Mouse (Mus musculus): ENCODE measurements at regions not wholly inside any gene's neighbourhood (a gene's known extent, or its start where the extent isn't known, plus 50 kb on each side); places are given as distances from the start of the nearest gene placed in this dataset.

DNA sequence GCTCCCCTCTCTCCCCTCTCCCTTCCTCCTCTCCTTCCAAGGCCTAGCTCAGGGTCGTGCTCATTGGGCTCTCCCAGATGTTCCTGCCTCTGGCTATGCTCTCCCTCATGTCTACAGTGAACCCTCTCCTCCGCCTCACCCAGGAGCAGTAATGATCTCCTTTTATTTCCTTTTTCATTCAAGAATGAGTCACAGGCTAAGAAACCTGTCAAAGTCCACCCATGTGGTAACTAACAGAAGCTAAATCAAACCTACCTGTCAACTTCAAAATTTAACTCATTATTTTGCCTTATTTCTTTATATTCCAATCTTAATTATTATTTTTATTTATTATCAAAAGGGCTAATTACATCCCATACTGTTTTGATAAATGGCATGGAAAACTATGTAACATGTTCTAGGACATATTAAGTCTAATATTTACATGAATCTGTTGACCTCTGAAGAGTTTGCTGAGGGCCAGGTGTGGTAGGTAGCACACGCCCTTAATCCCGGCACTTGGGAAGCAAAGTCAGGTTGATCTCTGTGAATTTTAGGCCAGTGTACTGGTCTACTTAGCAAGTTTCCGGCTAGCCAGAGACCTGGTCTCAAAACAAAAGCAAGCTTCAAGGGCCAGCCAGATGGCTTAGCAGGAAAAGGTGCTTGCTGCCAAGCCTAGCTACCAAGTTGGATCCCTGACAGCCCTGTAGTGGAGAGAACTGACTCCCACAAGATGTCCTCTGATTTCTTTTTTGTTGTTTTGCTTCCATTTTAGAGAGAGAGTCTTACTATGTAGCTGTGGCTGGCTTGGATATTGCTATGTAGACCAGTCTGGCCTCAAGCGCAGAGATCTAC lies 51.9 kb upstream of the Slc16a1 start:
- DNase-seq: peak; percentile 61
- intact Hi-C loops (cut with DNase I): no loop called here

DNA sequence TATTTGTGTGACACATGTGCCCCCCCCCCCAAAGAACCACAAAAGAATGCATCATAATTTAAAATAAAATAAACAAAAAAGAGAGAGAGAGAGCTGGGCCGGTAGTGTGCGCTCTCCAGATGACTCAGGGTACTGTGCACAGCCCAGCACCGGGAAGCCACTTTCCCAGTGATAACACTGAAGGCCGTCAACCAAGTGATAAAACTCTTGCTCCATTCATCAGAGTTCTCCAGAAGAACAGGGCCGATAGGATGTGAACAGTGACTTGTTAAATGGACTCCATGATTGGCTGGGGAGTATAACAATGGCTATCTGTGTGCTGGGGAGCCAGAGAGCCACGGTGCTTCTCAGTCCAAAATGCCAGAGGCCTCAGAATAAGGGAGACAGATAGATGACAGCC lies 53.2 kb upstream of the Slc16a1 start:
- intact Hi-C loops (cut with DNase I): no loop called here
- DNase-seq: no peak

DNA sequence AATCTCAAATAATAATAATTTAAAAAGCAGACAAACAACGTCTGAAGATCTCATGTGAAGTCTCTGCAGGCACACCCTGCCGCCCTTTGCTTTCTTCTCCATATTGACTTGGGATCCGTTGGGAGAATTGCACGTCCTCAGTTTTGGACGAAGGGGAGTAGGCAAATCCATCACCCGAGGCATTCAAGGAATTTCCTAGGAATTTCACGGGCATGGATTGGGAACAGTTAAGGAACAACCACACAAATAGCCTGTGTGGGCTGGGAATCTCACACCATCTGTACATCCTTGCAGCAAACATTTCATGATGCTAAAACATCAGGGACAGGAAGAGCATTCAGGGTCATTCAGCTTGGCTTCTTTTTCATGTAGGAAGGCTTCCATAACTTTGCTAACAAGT lies 55.2 kb upstream of the Slc16a1 start:
- intact Hi-C loops (cut with DNase I): no loop called here
- no peak for DNase-seq

DNA sequence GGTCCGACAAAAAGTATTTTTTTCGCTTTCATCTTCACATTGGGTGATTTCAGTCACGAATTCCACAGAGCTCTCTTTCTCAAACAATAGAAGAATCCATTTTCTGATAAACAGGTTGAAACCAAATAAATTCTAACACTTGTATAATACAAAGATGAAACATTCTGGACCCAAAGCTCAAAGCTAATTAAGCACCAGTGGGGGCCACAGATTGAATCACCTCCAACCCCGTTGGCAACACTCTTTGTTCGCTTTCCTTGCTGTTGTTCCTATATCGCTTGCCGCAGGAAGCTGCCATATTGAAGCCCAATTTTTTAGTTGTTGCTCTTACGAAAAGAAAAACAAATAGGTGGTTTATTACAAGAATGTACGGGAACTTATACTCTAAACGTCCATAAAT lies 55.9 kb upstream of the Slc16a1 start:
- no peak for DNase-seq
- intact Hi-C loops (cut with DNase I): no loop called here

DNA sequence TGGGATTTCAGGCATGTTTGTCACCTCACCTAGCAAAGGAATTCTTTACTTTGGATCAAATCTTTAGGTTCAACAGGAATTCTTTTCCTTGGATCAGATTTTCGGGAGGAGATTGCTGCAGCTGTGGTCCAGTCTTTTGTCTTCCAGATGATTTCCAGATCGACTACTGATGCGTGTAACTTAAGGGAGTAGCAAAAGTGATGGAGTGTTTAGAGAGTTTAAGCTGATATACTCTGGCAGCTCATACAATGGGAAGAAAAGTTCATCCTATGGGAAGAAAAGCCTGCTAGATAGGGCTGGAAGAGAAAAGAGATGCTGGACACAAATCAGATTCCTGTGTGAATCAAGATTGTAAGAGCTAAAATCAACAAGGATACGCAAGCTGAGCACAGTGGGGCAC lies 59.3 kb upstream of the Slc16a1 start:
- intact Hi-C loops (cut with DNase I): no loop called here
- DNase-seq: no peak

DNA sequence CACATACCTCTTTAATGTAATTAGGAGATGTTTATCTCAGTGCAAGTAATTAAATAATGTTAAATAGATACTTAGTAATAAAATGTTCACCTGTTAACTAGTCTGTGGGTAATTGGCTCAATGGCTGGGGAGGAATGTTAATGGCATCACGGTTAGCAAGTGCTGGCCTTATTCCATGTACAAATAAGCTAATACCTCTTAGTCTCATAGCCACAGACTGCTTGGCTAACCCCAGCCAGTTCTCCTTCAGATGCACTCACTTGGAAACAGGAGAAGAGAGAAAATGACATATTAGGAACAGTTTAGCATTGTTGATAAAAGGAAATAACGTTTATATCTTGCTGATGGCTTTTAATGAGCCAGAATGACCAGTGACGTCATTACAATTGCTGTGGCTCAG lies 60.1 kb upstream of the Slc16a1 start:
- no peak for DNase-seq
- intact Hi-C loops (cut with DNase I): no loop called here

DNA sequence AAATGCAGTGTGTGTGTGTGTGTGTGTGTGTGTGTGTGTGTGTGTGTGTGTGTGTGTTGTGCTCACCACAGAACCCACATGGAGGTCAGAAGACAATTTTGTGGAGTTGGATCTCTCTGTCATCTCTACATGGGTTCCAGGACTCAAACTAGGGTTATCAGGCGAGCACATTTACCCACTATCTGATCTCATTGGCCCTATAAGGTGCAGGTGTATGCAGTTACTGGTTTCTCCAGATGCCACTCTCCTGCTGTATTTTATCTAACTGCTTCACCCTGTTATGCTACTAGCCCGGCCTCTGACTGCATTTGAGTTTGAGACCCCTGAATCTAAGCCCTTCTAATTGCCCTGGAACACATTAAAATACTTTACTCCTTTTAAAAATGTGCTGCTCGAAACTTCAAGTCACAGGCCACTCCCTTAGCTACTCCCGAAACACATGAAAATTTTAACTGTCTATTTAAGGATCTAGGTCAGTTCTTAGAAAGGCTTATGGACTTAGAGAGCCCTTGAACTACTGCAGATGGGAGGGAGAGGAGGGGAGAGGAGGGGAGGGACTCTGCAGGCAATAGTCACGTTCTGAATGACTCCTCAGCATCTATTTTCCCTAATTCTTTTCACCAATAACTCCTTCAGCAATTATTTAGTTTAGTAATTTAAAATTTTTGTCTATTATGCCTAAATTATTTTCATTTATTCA lies 61.1 kb upstream of the Slc16a1 start:
- no peak for DNase-seq
- intact Hi-C loops (cut with DNase I): no loop called here

DNA sequence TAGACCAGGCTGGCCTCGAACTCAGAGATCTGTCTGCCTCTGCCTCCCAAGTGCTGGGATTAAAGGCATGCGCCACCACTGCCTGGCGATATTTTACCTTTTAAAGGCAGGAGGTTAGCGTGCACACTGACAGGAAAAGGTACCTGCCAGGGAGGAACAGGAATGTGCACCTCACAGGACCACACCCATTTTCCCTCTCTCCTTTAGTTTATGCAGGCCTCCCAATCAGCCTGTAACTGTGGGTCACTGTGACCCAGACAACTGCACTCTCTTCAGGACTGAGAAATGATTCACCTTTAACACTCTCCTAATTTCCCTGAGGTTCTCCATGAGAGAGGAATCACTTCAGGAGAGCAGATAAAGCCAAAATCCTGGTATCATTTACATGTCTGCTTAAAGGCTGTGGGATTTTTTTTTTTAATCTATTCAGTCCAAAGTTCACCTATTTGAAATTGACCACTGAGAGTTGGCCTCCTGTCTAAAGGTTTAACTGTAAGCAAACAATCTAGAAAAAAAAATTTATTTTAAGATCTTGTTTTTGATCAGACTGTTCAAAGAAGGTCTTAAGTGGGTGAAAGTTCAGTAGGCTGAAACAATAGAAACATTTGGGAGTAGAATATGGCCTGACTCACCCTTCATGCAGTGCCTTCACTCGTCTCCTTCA lies 61.7 kb upstream of the Lrig2 start:
- intact Hi-C loops (cut with DNase I): no loop called here
- no peak for DNase-seq

DNA sequence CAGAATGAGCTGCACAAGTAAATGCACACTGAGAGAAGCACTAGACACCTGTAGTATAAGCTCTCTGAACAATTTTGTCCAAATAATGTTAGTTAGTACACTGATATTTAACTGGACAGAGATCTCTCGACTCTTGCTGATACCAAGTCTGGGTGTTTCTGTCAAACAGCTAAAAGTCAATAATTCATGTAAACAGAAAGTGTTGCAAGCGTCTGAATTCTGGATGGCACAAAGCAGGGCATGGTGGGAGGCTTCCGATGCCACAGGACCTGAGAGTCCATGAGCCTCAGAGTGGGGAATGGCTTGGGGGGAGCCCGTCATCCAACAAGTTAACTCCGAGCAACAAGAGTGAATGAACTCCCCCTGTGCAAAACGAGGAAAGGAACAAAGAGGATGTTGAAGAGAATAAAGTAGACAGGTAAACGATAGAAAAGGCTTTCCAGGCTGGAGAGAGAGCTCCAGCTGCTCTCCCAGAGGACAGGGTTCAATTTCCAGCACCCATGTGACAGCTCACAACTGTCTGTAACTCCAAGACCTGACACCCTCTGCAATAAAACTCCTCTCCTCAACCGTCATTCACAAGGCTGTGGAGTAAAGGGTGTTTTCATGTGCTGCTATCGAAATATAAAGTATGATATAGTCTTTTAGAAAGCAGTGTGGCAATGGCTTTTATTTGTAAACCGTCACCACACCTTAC lies 60.4 kb upstream of the Lrig2 start:
- intact Hi-C loops (cut with DNase I): no loop called here

DNA sequence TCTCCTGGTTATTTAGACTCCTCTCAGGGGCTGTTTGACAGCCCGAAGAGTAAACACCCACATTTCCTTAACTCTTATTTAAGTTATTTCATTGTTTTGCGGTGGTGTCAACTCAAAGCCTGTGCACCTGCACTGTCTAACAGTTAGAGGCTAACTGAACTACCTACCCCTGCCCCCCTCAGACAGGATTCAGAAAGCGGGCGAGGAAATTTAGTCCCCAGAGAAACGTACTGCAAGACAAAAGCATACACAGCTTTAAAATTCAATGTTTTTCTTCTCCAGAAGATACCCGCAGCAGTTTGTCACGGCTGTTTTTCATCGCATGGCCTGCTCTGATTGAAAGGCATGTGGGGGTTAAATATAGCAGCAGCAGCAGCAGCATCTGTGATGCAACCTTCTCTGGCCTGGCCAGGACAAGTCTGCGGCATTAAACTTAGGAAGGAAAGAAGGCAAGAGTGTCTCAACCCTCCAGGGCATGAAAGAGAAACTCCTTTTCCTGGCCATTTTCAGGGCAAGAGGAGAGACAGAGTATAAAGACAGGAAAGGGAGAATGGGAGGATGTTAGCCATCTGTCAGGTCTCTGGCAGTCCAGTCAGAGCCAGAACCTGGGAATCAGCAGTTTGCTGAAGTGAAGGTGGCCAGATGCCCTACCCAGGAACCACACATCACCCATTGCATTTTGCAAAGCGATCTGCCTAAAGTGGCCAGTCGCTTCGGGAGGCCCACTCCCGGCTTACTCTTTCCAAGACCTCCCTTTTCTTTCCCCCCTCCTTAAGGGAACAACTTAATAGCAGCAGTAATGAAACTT lies 53.9 kb upstream of the Lrig2 start:
- no peak for DNase-seq
- intact Hi-C loops (cut with DNase I): no loop called here

More for the DNA sequence above, 60.4 kb upstream of the Lrig2 start:
- DNase-seq: no peak

DNA sequence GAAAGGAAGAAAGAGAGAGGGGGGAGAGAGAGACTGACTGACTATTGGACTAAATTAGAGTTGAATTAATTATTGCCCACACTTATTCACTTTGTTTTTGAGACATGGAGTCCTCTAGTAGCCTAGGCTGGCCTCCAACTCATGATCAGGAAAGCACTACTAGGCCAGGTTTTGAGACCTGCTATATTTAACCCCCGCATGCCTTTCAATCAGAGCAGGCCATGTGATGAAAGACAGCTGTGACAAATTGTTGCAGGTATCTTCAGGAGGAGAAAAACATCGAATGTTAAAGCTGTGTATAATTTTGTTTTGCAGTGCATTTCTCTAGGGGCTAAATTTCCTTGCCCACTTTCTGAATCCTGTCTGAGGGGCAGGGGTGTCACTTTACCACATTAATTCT lies 53.1 kb upstream of the Lrig2 start:
- intact Hi-C loops (cut with DNase I): no loop called here
- no peak for DNase-seq

DNA sequence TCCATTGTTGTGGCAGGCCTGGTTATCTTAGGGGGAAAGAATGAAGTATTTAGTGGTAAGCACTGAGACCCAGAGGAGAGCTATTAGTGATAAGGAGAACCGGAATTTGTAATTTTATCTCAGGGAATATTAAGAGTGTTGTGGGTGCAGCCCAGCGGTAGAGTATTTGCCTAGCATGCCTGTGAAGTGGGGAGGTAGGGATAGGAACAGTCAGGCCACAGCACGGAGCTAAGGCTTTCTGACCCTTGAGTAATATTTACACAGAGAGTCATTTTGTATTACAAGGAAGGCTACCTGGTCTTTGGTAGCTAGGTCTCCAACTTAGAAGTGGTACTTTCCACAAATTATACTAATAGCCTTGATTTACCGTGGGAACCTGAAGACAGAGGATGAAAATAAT lies 49.8 kb upstream of the Lrig2 start:
- intact Hi-C loops (cut with DNase I): no loop called here
- DNase-seq: no peak

Data from left cerebral cortex, postnatal 4 days (tissue).